Mouse (Mus musculus) c-Kit-positive CD71-negative TER-119-negative erythroid progenitor cells, embryonic 14.5 days (primary cell): ENCODE results near the gene Olfr1046.
"Not testable (repeated sequence)": the region's sequence is repeated elsewhere in the genome, so short reads cannot be mapped to it uniquely, and the experiment has no call there.

Experiments used
- DNase-seq: peaks from one replicate; pipeline ENCODE4 v3.0.0-alpha.2; 2013; ENCODE audit warnings: low read depth

Olfr1046 gene

DNA sequence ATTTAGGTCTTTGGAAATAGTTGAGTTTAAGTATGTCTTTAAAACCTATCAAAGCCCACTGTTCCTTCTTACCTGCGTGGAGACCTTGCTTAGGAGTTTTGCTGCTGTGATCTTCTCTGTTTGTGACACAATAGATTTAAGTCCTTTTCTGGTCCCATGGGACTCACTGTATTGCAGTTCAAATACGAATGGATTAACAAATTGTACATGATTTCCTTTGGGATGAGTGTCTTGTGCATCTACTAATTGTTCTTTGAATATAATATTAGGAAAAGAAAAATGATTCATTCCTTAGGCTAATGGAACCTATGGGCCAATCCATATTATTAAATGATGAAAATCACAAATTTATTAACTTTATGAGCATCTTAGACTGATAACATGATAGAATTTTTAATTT, at the start of gene Olfr1046:
Gene Olfr1046 (minus strand): TSS at position 101 of the 400 bp plus-strand sequence.
- DNase-seq = no peak

DNA sequence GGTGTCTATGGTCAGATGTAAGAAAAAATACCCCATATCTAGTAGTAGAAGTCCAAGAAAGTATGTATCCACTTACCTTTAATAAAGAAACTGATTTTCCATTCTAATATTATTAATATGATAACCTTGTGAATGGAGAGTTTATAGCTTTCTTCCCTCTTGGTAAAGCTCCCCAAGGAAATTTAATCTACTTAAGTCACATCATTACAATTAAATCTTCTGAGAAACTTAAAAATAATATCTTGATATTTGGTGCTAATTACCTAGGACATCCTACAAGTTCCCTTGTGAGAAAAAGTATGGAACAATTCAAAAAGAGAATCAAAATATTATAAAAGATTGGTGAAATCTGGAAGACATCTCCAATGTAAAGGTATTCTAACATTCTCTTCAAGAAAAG, 39.1 kb upstream of the Olfr1046 start, which contains the start of gene Olfr1049:
Gene Olfr1049 (minus strand): TSS at position 101 of the 400 bp plus-strand sequence.
- DNase-seq = not testable (repeated sequence)

DNA sequence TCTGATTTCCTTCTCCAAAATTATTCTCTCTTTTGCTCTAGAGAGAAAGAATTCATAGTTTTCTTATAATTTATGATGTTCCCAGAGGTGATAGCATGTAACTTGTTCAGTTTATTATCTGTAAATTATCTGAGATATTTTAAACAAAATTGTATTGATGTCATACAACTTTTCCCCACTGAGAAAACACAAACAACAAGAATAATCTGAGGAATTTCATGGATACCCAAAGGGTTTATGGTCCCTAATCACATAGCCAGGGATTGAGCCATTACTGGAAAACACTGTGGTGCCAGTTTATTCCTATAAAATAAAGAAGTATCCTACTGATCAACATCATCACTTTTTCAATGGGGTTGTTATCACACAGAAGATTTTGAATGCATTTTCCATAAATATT, 21.1 kb upstream of the Olfr1046 start, which contains the start of gene Olfr1048:
Gene Olfr1048 (minus strand): TSS at position 101 of the 400 bp plus-strand sequence.
- no peak for DNase-seq

DNA sequence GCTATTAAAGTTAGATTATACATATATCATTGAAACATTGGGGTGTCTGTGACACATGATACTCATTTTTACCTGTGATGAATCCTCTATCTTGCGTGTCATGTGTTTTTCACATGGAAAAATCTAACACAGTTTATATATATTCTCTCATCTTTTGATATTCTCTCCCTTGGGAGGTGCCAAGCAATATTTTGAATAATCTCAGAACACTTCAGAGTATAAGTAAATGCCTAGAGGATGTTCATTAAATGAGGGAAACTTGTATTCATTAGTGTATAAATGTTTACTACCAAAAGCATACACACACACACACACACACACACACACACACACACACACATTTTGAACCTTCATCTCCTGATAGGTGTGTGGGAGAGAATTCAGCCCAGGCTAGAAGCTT, 12.2 kb upstream of the Olfr1046 start, which contains the start of gene Olfr1047:
Gene Olfr1047 (minus strand): TSS at position 101 of the 400 bp plus-strand sequence.
- DNase-seq = no peak

DNA sequence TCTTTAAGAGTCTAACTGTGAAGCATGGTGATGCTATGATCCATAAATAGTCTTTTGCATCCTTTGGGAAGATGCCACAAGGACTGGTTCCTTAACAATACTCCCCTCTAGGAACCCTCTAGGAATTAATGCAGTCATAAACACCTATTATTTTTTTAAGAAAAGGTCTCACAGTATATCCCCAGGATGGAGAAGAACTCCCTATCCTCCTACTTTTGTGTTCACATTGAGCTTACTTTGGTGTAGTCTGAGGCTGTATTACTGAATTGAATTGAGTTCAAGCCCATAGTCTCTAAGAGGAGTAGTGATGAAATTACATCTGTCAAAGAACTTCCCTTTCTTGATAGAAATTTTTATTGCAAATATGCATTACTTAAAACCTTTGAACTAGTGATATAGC, 16.2 kb downstream of the Olfr1046 start, which contains the start of gene Olfr1045:
Gene Olfr1045 (minus strand): TSS at position 101 of the 400 bp plus-strand sequence.
- no peak for DNase-seq

DNA sequence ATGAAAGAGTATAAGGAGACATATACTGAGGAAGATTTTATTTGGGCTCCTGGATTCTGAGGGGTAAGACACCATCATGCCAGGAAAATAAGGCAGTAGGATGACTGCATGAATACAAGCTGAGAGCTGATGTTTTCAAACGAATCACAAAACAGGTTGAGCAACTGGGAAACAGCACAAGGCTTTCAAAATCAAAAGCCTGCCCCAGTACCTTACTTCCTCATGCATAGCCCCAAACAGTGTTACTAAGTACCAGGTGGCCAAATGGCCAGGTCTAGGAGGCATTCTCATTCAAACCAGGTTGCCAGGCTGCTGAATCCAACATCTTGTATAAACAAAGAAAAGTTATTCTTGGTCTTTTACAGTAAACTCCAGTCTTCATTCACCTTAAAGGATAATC, 23.3 kb downstream of the Olfr1046 start:
- no peak for DNase-seq

DNA sequence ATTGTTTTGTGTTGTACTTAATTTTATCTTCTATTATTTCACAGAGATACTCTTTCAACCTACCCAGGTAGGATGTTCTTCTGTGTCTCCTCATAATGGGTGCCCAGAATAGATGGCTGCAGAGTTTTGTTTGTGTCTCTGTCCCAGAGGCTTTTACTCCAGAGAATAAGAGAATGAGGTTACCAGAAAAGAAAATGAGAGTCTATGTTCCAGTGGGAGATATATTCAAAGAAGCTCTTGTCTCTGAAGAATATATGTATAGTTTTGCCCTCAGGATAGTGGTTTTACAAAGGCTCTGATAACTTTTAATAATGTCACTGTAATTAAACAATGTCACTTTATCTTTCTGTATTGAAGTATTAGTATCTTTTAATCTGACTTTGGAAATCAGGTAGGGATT, 33.5 kb downstream of the Olfr1046 start, which contains the start of gene Olfr52:
Gene Olfr52 (minus strand): TSS at position 101 of the 400 bp plus-strand sequence.
- no peak for DNase-seq

DNA sequence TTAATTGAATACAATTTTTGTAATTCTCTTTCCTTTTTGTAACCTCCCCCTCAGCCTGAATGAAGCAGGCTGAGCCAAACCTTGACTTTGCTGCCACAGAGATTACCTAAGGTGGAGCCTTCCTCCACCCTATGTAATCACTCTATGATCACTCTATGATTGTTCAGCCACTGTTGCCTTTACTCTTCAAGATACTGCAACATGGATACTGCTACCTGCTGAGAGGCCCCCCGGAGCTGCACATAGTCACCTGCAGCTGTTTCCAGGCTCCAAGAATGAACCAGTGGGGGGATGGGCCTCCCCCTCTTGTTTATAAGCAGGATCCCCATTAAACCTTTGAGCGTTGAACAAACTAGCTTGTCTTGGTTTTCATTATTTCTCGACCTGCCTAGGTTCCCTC, 39.2 kb downstream of the Olfr1046 start:
- DNase-seq = no peak

DNA sequence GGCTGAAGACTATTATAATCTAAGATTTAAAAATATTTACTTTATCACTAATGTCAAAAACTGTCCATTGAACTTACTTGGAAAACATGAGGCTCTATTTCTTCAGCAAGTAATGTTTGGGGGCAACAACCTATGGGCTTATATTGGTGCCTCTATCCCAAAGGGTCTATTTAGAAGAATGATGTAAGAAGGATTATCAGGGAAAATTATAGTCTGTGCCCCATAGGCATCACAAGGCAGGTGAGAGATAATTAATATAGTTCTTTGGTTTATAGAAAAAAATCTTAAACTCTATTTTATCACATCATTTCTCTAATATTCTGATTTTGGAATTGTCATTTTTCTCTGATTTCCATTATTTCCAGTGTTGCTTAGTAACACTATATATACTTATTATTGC, 41.4 kb downstream of the Olfr1046 start, which contains the start of gene Olfr1044:
Gene Olfr1044 (minus strand): TSS at position 101 of the 400 bp plus-strand sequence.
- DNase-seq = no peak

DNA sequence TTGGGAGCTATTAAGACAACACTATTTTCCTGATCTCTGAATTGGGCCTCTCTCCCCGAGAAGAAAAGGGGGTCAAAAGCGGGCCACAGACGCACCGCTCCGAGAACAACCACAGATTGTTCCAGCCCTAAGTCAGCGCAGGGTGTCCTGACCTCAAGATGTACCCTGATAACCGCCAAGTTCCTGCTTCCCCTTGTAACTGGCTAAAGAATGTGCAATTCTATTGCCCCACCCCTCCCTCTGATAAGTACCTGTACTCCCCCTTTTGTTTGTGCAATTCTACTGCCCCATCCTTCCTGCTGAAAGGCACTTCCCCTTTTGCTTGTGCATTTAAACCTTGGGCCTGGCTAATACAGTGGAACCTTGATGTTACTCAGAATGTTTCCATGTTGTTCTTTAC, 43.7 kb downstream of the Olfr1046 start:
- peak; percentile 16 for DNase-seq

DNA sequence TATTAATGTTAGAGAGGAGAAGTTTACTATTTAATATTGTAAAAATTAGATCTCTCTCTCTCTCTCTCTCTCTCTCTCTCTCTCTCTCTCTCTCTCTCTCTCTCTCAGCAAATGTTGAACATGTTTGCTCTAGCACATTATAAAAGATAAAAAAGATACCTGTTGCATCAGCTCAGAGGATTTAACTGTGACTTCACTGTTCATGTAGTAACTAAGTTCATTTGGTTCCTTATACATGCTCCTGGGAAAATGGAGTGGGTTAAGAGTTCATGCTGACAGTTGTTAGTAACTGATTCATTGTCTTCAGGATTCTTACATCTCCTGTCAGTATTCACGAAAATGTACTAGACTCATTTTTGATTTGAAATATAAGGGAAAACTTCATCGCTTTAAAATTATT, 51.7 kb downstream of the Olfr1046 start, which contains the start of gene Olfr1043:
Gene Olfr1043 (minus strand): TSS at position 101 of the 400 bp plus-strand sequence.
- DNase-seq = no peak
